Mouse (Mus musculus): Measurements from ENCODE around the gene Lrrc32. TPM values are rescaled to one million over a fixed set of nuclear protein-coding genes. Genes with fewer than 3 reads are reported as not detected.

Gene Lrrc32
- total and polyA plus RNA-seq, 3 experiments: 2.3 to 23.7 (median 5.3) TPM

GRCm38 (mm10) chr7:98501078-98501477, 12.0 kb downstream of the Lrrc32 start:
- TF ChIP-seq USF1 (IDR thresholded peaks at IDR 0.05; ENCODE audit: low read depth, low read length): no peak
- TF ChIP-seq E2F4 (IDR thresholded peaks at IDR 0.05; ENCODE audit: insufficient replicate concordance, low read depth, low read length): no peak
- no peak for TF ChIP-seq SMC3 (IDR thresholded peaks at IDR 0.05; ENCODE audit: low read depth, low read length)
- no peak for TF ChIP-seq ETS1 (conservative IDR thresholded peaks at IDR 0.05; ENCODE audit: low read depth, low read length)
- TF ChIP-seq TBP (conservative IDR thresholded peaks at IDR 0.05; ENCODE audit: low read depth, low read length): no peak
- TF ChIP-seq RAD21 (IDR thresholded peaks at IDR 0.05; ENCODE audit: low read depth, low read length): no peak
- no peak for TF ChIP-seq ZNF384 (IDR thresholded peaks at IDR 0.05; ENCODE audit: low read depth, low read length)
- TF ChIP-seq KAT2A (IDR thresholded peaks at IDR 0.05; ENCODE audit: insufficient replicate concordance, low read length): no peak
- TF ChIP-seq BHLHE40 (IDR thresholded peaks at IDR 0.05; ENCODE audit: low read depth, low read length): no peak
- TF ChIP-seq EP300 (IDR thresholded peaks at IDR 0.05; ENCODE audit: low read length): no peak
- no peak for TF ChIP-seq MAFK (IDR thresholded peaks at IDR 0.05; ENCODE audit: insufficient replicate concordance, low read length)
- Histone ChIP-seq H3K4me3 (replicated peaks in 1 of 3; ENCODE audit: low read depth in 2 of 3, low read length in 2 of 3, poor library complexity in 1 of 3) (no peak overlapping the region), H3K4me1 (ENCODE audit: control insufficient read depth in 1 of 2, insufficient read depth in 2 of 2) (peaks cover 4 to 25% of the 10 kb centered on the region in 2 experiments), H3K27me3 (replicated peaks) (no peaks in the 10 kb centered on the region), H3K79me2 (replicated peaks; ENCODE audit: control insufficient read depth, extremely low read depth, insufficient read depth, poor library complexity, severe bottlenecking) (no peaks in the 10 kb centered on the region), H3K36me3 (replicated peaks in 1 of 2; ENCODE audit: control insufficient read depth in 1 of 2, insufficient read depth in 1 of 2, low read length in 1 of 2) (peaks cover 44 to 63% of the 10 kb centered on the region in 2 experiments), H3K9ac (ENCODE audit: insufficient read depth, low read depth) (no peak overlapping the region), H3K27ac (ENCODE audit: insufficient read depth, low read depth) (no peak overlapping the region), H3K4me2 (ENCODE audit: insufficient read depth, low read depth, poor library complexity, severe bottlenecking) (no peak overlapping the region), H3K9me3 (replicated peaks; ENCODE audit: low read length) (no peaks in the 10 kb centered on the region)
- in situ Hi-C loops (cut with MboI; ENCODE audit: low pct_ligation_motif_present, low pct_unique_long_range_greater_than_20kb, low sequenced_read_pairs) (no loop called here), dilution Hi-C loops (cut with MboI; ENCODE audit: extremely low pct_ligation_motif_present, extremely low pct_unique_long_range_greater_than_20kb, low sequenced_read_pairs) (no loop called here)
- no peak for DNase-seq (ENCODE audit: extremely low read depth)

DNA sequence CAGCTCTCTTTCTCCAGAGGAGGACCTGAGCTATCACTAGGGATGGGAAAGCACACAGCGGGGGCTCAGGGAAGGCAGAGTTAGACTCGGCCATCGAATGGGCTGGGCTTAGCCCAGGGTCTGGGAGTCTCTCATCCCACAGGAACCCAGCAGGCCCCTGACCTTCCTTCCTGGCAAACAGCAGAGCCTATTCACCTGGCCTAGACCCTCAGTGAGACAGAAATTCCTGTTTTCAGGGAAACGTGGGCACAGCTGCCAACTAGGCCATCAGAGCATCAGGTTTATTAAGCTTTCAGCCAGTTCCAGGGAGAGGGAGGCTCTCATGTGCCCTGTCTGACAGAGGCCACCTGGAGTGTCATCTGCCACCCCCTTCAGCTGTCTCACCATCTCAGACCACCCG, 13.8 kb downstream of the Lrrc32 start:
- H3K36me3 ChIP-seq (replicated peaks in 1 of 2; ENCODE audit: control insufficient read depth in 1 of 2, insufficient read depth in 1 of 2, low read length in 1 of 2): peaks cover 34 to 44% of the 10 kb centered on the region in 2 experiments

More for the DNA sequence above, 13.8 kb downstream of the Lrrc32 start:
- Histone ChIP-seq H3K27me3 (replicated peaks) (no peaks in the 10 kb centered on the region), H3K9me3 (replicated peaks; ENCODE audit: low read length) (no peaks in the 10 kb centered on the region), H3K4me1 (ENCODE audit: control insufficient read depth in 1 of 2, insufficient read depth in 2 of 2) (peaks cover 4 to 25% of the 10 kb centered on the region in 2 experiments), H3K4me3 (replicated peaks in 1 of 3; ENCODE audit: low read depth in 2 of 3, low read length in 2 of 3, poor library complexity in 1 of 3) (no peak overlapping the region), H3K27ac (ENCODE audit: insufficient read depth, low read depth) (no peak overlapping the region), H3K79me2 (replicated peaks; ENCODE audit: control insufficient read depth, extremely low read depth, insufficient read depth, poor library complexity, severe bottlenecking) (no peaks in the 10 kb centered on the region), H3K4me2 (ENCODE audit: insufficient read depth, low read depth, poor library complexity, severe bottlenecking) (no peak overlapping the region), H3K9ac (ENCODE audit: insufficient read depth, low read depth) (no peak overlapping the region)
- dilution Hi-C loops (cut with MboI; ENCODE audit: extremely low pct_ligation_motif_present, extremely low pct_unique_long_range_greater_than_20kb, low sequenced_read_pairs) (no loop called here), in situ Hi-C loops (cut with MboI; ENCODE audit: low pct_ligation_motif_present, low pct_unique_long_range_greater_than_20kb, low sequenced_read_pairs) (no loop called here)
- no peak for DNase-seq (ENCODE audit: extremely low read depth)
- TF ChIP-seq MAX (IDR thresholded peaks at IDR 0.05; ENCODE audit: low read length) (no peak), POLR2A (IDR thresholded peaks at IDR 0.05; ENCODE audit: low read depth, low read length) (no peak), HCFC1 (IDR thresholded peaks at IDR 0.05; ENCODE audit: low read depth, low read length) (no peak), KAT2A (IDR thresholded peaks at IDR 0.05; ENCODE audit: insufficient replicate concordance, low read length) (no peak), ETS1 (conservative IDR thresholded peaks at IDR 0.05; ENCODE audit: low read depth, low read length) (no peak), BHLHE40 (IDR thresholded peaks at IDR 0.05; ENCODE audit: low read depth, low read length) (no peak)

All from CH12.LX (cell line).